Mouse (Mus musculus) liver, adult 2 months (tissue): Measurements from ENCODE around the gene Ehd2. TPM values are rescaled to one million over a fixed set of nuclear protein-coding genes. Genes with fewer than 3 reads are reported as not detected.
A peak's percentile ranks its signal among the peaks of the same experiment; 100 is the strongest.

Experiments used
- DNase-seq: peaks from one replicate; pipeline ENCODE4 v3.0.0-alpha.2; 2011; ENCODE audit warnings: low read depth, low spot score; ENCODE audit errors: extremely low read depth
- H3K27ac ChIP-seq: fragments of 200-500 bp; replicated peaks from 2 replicates; pipeline ENCODE4 v1.5.1; 2012; ENCODE audit warnings: low read depth, mild to moderate bottlenecking, control low read depth, inconsistent platforms, low read length; ENCODE audit not compliant: insufficient read depth
- H3K27me3 ChIP-seq: fragments of 200-500 bp; 2 replicates; pipeline ENCODE4 v1.6.1; 2012; ENCODE audit warnings: mild to moderate bottlenecking, moderate library complexity, low read length, inconsistent platforms; ENCODE audit not compliant: control insufficient read depth, insufficient read depth
- H3K36me3 ChIP-seq: fragments of 200-500 bp; 2 replicates; pipeline ENCODE4 v1.6.1; 2012; ENCODE audit warnings: low read length, inconsistent platforms; ENCODE audit not compliant: control insufficient read depth, insufficient read depth
- H3K4me1 ChIP-seq: fragments of 200-500 bp; 2 replicates; pipeline ENCODE4 v1.6.1; 2011; ENCODE audit warnings: low read length; ENCODE audit not compliant: control insufficient read depth, insufficient read depth
- H3K4me3 ChIP-seq: fragments of 200-500 bp; 2 replicates; pipeline ENCODE4 v1.5.1; 2011; ENCODE audit warnings: low read depth, mild to moderate bottlenecking, control low read depth, low read length, moderate library complexity; ENCODE audit not compliant: insufficient read depth
- H3K79me2 ChIP-seq: fragments of 200-500 bp; 2 replicates; pipeline ENCODE4 v1.6.1; 2012; ENCODE audit warnings: inconsistent platforms, mild to moderate bottlenecking, low read length, moderate library complexity; ENCODE audit not compliant: control insufficient read depth, insufficient read depth
- H3K9ac ChIP-seq: fragments of 200-500 bp; 2 replicates; pipeline ENCODE4 v1.6.1; 2012; ENCODE audit warnings: low read depth, mild to moderate bottlenecking, control low read depth, inconsistent platforms, low read length
- CTCF ChIP-seq: fragments of 200-500 bp; IDR thresholded peaks from 2 replicates; pipeline ENCODE4 v1.5.1; 2011; ENCODE audit warnings: low read depth, low read length, control low read depth
- POLR2A ChIP-seq: fragments of 200-500 bp; IDR thresholded peaks from 2 replicates; pipeline ENCODE4 v1.6.1; 2011; ENCODE audit warnings: low read length, control low read depth; ENCODE audit not compliant: insufficient read depth; ENCODE audit errors: extremely low read depth
- WGBS: fragments of 180-500 bp; shearing (Covaris S2); methylation state at CpG from one replicate; pipeline ENCODE4 v1.1.7; 2018; 5-methylcytosine and 5-hydroxymethylcytosine counted together
- polyA plus RNA-seq: library from polyadenylated mRNA; depleted of rRNA; stranded (reverse); fragments of >200 nt; gene quantifications from 2 replicates; pipeline ENCODE4 v1.2.3, GENCODE M21; 2012
- total RNA-seq: library from RNA; depleted of rRNA; stranded (reverse); fragments of >200 nt; gene quantifications from 2 replicates; pipeline ENCODE4 v1.2.3, GENCODE M21; 2014

Ehd2 gene
- total and polyA plus RNA-seq, 2 experiments = 1.0 to 1.7 TPM

GRCm38 (mm10) chr7:15954978-15955443 lies 12.4 kb downstream of the Ehd2 start:
- Histone ChIP-seq H3K4me1 (no peaks in the 10 kb centered on the region), H3K36me3 (no peaks in the 10 kb centered on the region), H3K4me3 (no peak overlapping the region), H3K27ac (no peak overlapping the region), H3K79me2 (no peaks in the 10 kb centered on the region), H3K27me3 (0 out of 2 replicates have a peak, but pooled peaks cover 2% of the 10 kb centered on the region), H3K9ac (no peak overlapping the region)
- TF ChIP-seq POLR2A (no peak), CTCF (no peak)
- WGBS = 21% methylated on average over 21 of the region's 21 CpGs
- DNase-seq = no peak

- TF ChIP-seq CTCF = no peak
- no peak for TF ChIP-seq POLR2A
- Histone ChIP-seq H3K27ac (no peak overlapping the region), H3K79me2 (no peaks in the 10 kb centered on the region), H3K36me3 (no peaks in the 10 kb centered on the region), H3K9ac (no peak overlapping the region), H3K4me3 (no peak overlapping the region), H3K4me1 (no peaks in the 10 kb centered on the region), H3K27me3 (0 out of 2 replicates have a peak, but pooled peaks cover 2% of the 10 kb centered on the region)
- WGBS = 84% methylated on average over 7 of the region's 7 CpGs
- DNase-seq = no peak
These were observed 12.9 kb downstream of the Ehd2 start for GRCm38 (mm10) chr7:15954436-15954835.

- WGBS = 85% methylated on average over 13 of the region's 13 CpGs
These were observed 13.9 kb downstream of the Ehd2 start for GRCm38 (mm10) chr7:15953307-15954074.

GRCm38 (mm10) chr7:15952416-15952815 lies 15.0 kb downstream of the Ehd2 start:
- no peak overlapping the region for H3K9ac ChIP-seq
- H3K27me3 ChIP-seq = 0 out of 2 replicates have a peak, but pooled peaks cover 2% of the 10 kb centered on the region
- no peak for DNase-seq
- no peak overlapping the region for H3K4me3 ChIP-seq
- no peak overlapping the region for H3K27ac ChIP-seq
- WGBS = 71% methylated on average over 3 of the region's 3 CpGs
- TF ChIP-seq CTCF = no peak
- TF ChIP-seq POLR2A = no peak
- H3K4me1 ChIP-seq = no peaks in the 10 kb centered on the region; the same call in 1 of the 2 replicates
- H3K79me2 ChIP-seq = no peaks in the 10 kb centered on the region
- no peaks in the 10 kb centered on the region for H3K36me3 ChIP-seq

More at GRCm38 (mm10) chr7:15953307-15954074, 13.9 kb downstream of the Ehd2 start:
- Histone ChIP-seq H3K27me3 (0 out of 2 replicates have a peak, but pooled peaks cover 2% of the 10 kb centered on the region), H3K36me3 (no peaks in the 10 kb centered on the region), H3K79me2 (no peaks in the 10 kb centered on the region), H3K4me1 (no peaks in the 10 kb centered on the region), H3K27ac (no peak overlapping the region), H3K4me3 (no peak overlapping the region), H3K9ac (no peak overlapping the region)
- DNase-seq = no peak
- no peak for TF ChIP-seq POLR2A
- peak; percentile 37; the same call in 1 of the 2 replicates for TF ChIP-seq CTCF

- Histone ChIP-seq H3K9ac (no peak overlapping the region), H3K27ac (no peak overlapping the region), H3K36me3 (no peaks in the 10 kb centered on the region), H3K27me3 (0 out of 2 replicates have a peak, but pooled peaks cover 2% of the 10 kb centered on the region), H3K4me1 (peaks cover 3% of the 10 kb centered on the region), H3K79me2 (no peaks in the 10 kb centered on the region), H3K4me3 (no peak overlapping the region)
- TF ChIP-seq POLR2A (no peak), CTCF (no peak)
- no peak for DNase-seq
- 89% methylated on average over 15 of the region's 15 CpGs for WGBS
These were observed 17.4 kb downstream of the Ehd2 start for GRCm38 (mm10) chr7:15950008-15950407.

- H3K27ac ChIP-seq = no peak overlapping the region
- no peak overlapping the region for H3K4me3 ChIP-seq
- no peaks in the 10 kb centered on the region for H3K36me3 ChIP-seq
- H3K79me2 ChIP-seq = no peaks in the 10 kb centered on the region
- 82% methylated on average over 7 of the region's 7 CpGs for WGBS
- peaks cover 9% of the 10 kb centered on the region for H3K4me1 ChIP-seq
- no peak for TF ChIP-seq CTCF
- TF ChIP-seq POLR2A = no peak
- no peak for DNase-seq
- no peak overlapping the region for H3K9ac ChIP-seq
- no peaks in the 10 kb centered on the region for H3K27me3 ChIP-seq
These were observed 18.1 kb downstream of the Ehd2 start for GRCm38 (mm10) chr7:15949216-15949790.
